Mouse (Mus musculus) stomach, postnatal 0 days (tissue): Measurements from ENCODE around the gene Akt1.

Experiments used
- CTCF ChIP-seq: IDR thresholded peaks from 2 replicates; pipeline ENCODE4 v1.5.1; 2016; ENCODE audit warnings: antibody characterized with exemption, low read depth, mild to moderate bottlenecking, moderate library complexity
- EP300 ChIP-seq: optimal IDR thresholded peaks from 2 replicates; pipeline ENCODE3; 2016; ENCODE audit warnings: antibody characterized with exemption

GRCm38 (mm10) chr12:112693185-112694126 lies 18.8 kb upstream of the Akt1 start:
- TF ChIP-seq CTCF (no peak), EP300 (no peak)
